In the genomic region with DNA sequence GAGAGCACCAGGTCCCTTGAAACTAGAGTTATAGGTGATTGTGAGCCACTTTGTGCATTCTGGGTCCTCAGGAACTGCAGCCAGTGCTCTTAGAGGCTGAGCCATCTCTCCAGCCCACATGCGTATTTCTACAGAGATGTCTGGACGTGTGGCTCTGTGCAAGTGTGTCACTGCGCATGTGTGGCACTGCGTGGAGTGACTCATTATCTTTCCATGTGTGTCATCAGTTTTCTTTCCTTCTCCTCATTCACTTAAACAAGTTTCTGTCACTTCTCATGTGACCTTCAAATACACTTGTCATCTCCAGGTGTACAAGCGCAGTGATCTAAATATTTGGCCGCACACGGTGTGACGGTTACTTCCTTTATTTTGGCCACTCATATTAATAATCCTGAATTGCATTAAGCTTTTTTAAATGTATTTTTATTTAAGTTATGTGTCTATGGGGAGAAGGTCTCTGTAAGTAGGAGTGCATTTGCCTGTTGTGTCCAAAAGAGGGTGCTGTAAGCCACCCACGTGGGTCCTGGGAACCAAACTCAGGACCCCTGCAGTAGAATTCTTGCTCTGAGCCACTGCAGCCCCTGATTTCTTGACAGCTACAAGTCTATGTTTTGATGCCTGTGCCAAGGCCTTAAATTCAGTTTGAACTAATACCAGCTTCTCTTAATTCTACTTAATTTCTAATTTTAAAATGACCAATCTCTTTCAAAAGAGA, we compare ENCODE assay signal across 10 mouse cellular contexts. TPM values are rescaled to one million over a fixed set of nuclear protein-coding genes. Genes with fewer than 3 reads are reported as not detected.
DNase-seq lines count a peak whose midpoint lies in the region; TF ChIP-seq lines count a peak whose summit lies in the region.
"Had no signal": no experiment of that assay in that cellular context is flagged by ENCODE, and none has a peak within 500 bp of the region (broad histone marks: within the 10 kb centered on the region; RNA-seq: fewer than 3 reads in every experiment).

No protein-coding gene starts in this region.

- H3K9ac ChIP-seq in ES-Bruce4 (ENCODE audit: low read depth, poor library complexity, severe bottlenecking): no peak overlapping the region
- H3K9ac ChIP-seq: hindbrain, embryonic 15.5 days; liver, embryonic 15.5 days had no signal

- no peaks in the 10 kb centered on the region for H3K36me3 ChIP-seq in ES-Bruce4 (ENCODE audit: control insufficient read depth, insufficient read depth, low read length, poor library complexity, severe bottlenecking)
- H3K36me3 ChIP-seq: hindbrain, embryonic 15.5 days; liver, embryonic 15.5 days had no signal

- DNase-seq in layer of hippocampus, adult 2 months (ENCODE audit: low spot score in 2 of 2): no peak
- no peak for DNase-seq in layer of hippocampus, adult 11-12 months (ENCODE audit: low spot score)
- DNase-seq in adrenal gland, postnatal 36 days: peak; percentile 13 to 27
- DNase-seq in lung, postnatal 14 days: peak; percentile 21
- no peak for DNase-seq in left cerebral cortex, adult 9 months (ENCODE audit: low spot score in 2 of 2)
- DNase-seq in gastrocnemius, postnatal 4 days (ENCODE audit: low spot score in 2 of 2): no peak
- DNase-seq: right cerebral cortex, adult 18-20 months had no signal

- H3K27ac ChIP-seq in layer of hippocampus, adult 2 months: no peak overlapping the region
- H3K27ac ChIP-seq in ES-Bruce4 (ENCODE audit: insufficient read depth, low read length): no peak overlapping the region
- H3K27ac ChIP-seq: hindbrain, embryonic 15.5 days; liver, embryonic 15.5 days had no signal

- peak; percentile 76 for TF ChIP-seq CTCF in layer of hippocampus, adult 2 months (conservative IDR thresholded peaks at IDR 0.05)
- peak; percentile 46 for TF ChIP-seq CTCF in ES-Bruce4 (IDR thresholded peaks at IDR 0.05; ENCODE audit: low read depth, low read length)

- TF ChIP-seq EP300 in ES-Bruce4 (IDR thresholded peaks at IDR 0.05; ENCODE audit: insufficient read depth, low read depth, low read length): no peak

- no peak for TF ChIP-seq POLR2A in ES-Bruce4 (IDR thresholded peaks at IDR 0.05; ENCODE audit: insufficient read depth, low read length)

- no peaks in the 10 kb centered on the region for H3K4me1 ChIP-seq in ES-Bruce4 (ENCODE audit: control insufficient read depth, insufficient read depth, low read length)
- H3K4me1 ChIP-seq: hindbrain, embryonic 15.5 days; liver, embryonic 15.5 days had no signal

- H3K4me3 ChIP-seq in layer of hippocampus, adult 2 months: no peak overlapping the region
- no peak overlapping the region for H3K4me3 ChIP-seq in ES-Bruce4 (ENCODE audit: low read depth, low read length)
- H3K4me3 ChIP-seq: hindbrain, embryonic 15.5 days; liver, embryonic 15.5 days had no signal

- no peaks in the 10 kb centered on the region for H3K9me3 ChIP-seq in ES-Bruce4 (replicated peaks; ENCODE audit: control insufficient read depth, insufficient read depth, low read length, poor library complexity, severe bottlenecking)
- H3K9me3 ChIP-seq: hindbrain, embryonic 15.5 days; liver, embryonic 15.5 days had no signal

- H3K27me3 ChIP-seq in ES-Bruce4 (ENCODE audit: control insufficient read depth, insufficient read depth, low read length, poor library complexity, severe bottlenecking): no peaks in the 10 kb centered on the region
- H3K27me3 ChIP-seq: hindbrain, embryonic 15.5 days; liver, embryonic 15.5 days had no signal

RNA-seq across cellular contexts. Expression of gene Mepe, which starts 19.6 kb away (rescaled TPM):
- total RNA-seq in layer of hippocampus, adult 2 months (2021): not detected
- polyA plus RNA-seq in ES-Bruce4 (2011; ENCODE audit: insufficient read depth, insufficient read length, low read depth, missing spikeins): not detected in 2 replicates
- total RNA-seq in adrenal gland, postnatal 36 days (2021): not detected
- total RNA-seq in gastrocnemius, postnatal 4 days (2021): not detected
- polyA plus RNA-seq: hindbrain, embryonic 15.5 days; liver, embryonic 15.5 days had no signal

RNA-seq across cellular contexts. Expression of gene Ibsp, which starts 45.7 kb away (rescaled TPM):
- under 1 TPM in 1 of 2 experiments, not detected in 1; 0.23 TPM for total RNA-seq in layer of hippocampus, adult 2 months (2021)
- polyA plus RNA-seq in ES-Bruce4 (2011; ENCODE audit: insufficient read depth, insufficient read length, low read depth, missing spikeins): not detected in 2 replicates
- total RNA-seq in adrenal gland, postnatal 36 days (2021): not detected
- not detected for total RNA-seq in gastrocnemius, postnatal 4 days (2021)
- polyA plus RNA-seq: liver, embryonic 15.5 days had no signal

Comparison
In these comparisons a context has a peak if more than half of its experiments do, and no peak if none do; other contexts are left out.
1. DNase-seq: peak in adrenal gland, postnatal 36 days (2 of 2) and lung, postnatal 14 days (single experiment); none in layer of hippocampus, adult 2 months (0 of 2), layer of hippocampus, adult 11-12 months (single experiment), left cerebral cortex, adult 9 months (0 of 2) and gastrocnemius, postnatal 4 days (0 of 2).